Mouse (Mus musculus) kidney, postnatal 14 days (tissue): ENCODE results near the gene Pmvk.
"Not testable (repeated sequence)": the region's sequence is repeated elsewhere in the genome, so short reads cannot be mapped to it uniquely, and the experiment has no call there.

Experiments
- DNase-seq: peaks from one replicate; pipeline ENCODE4 v3.0.0; 2022; ENCODE audit warnings: mixed read lengths

Gene Pmvk

GRCm38 (mm10) chr3:89454401-89455177 is at the start of gene Pmvk:
Gene Pmvk, plus strand, starts transcription at chr3:89454541.
- DNase-seq: no peak

GRCm38 (mm10) chr3:89406887-89407286 is 47.5 kb upstream of the Pmvk start:
- DNase-seq: no peak

GRCm38 (mm10) chr3:89408448-89408847 is 45.9 kb upstream of the Pmvk start:
- no peak for DNase-seq

DNA sequence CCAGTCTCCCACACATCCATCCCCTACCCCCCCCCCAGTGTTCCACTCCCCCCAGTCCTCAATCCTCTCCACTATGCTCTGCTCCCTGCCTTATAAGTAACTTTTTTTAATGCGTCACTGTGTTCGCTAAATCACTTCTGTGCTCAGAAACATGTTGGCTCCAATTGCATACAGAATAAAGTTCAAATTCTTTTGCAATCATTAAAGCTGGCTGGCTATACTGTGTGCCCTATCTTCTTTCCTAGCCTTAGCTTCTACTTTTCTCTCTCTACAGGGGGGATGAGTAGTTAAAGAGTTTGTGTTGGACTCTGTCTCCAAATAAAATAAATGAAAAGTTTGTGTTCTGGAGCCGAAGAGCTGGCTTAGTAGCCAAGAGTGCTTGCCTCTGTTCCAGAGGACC is 44.6 kb upstream of the Pmvk start:
- DNase-seq: no peak

DNA sequence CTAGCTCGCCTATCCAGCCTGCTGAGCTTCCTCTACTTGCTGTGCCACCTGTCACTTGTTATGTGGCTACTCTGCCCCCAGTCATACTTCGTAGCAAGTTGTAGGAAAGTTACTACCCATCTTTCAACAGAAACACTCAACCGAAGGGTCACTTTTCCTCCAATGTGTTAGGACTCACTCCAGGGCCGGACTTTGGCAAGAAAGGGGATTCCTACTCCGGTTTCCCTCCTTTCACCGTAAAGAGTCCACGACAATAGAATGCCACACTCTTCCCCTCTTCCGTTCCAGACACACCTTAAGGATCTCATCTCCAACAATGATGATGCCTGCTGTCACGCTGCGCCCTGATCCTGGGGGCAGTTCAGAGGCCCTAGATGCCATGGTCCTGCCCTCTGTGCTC is 43.5 kb upstream of the Pmvk start:
- no peak for DNase-seq

DNA sequence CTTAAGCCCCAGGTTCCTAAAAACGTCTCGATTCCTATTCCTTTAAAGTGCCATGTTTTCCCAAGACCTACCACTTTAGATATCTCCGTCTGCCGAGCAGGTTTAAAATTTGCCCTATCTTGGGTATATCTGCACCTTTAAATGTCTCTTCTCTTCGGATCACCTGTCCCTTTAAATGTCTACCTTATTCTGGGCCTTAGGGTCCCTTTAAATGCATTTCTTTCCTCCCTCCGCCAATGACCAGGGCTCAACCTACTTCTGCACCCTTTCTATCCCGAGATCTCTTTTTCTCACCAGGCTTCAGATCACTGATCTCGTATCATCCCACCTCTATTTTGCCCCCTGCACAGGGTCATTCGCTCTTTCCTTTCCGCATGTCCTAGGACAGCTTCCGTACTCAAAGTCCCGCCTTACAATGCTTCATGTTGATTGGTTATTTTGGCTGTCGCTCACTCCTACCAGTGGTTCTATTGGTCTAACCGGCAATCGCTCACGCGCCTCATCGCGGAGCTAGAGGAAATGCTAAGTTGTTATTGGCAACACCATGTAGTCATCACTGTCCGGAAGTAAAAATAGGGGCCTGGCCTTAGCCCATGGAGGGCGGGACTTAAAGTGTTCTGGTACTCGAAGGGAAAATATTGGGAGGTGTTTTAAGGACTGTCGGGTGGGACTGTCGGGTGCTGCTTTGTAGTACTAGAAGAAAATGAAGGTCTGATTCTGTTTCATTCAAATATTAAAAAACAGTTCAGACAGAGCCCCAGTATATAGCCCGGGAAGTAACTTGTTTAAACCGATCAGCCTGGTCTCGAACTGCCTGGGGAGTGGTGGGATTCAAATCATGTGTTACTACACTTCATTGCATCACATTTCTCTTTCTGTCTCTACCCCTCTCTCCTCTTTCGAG is 42.6 kb upstream of the Pmvk start, which contains the start of gene Flad1:
Gene Flad1 (minus strand): TSS at position 381 of the 904 bp plus-strand sequence.
- DNase-seq: peak; percentile 100

- no peak for DNase-seq
These were observed 38.2 kb upstream of the Pmvk start for GRCm38 (mm10) chr3:89416158-89416557.

- no peak for DNase-seq
These were observed 37.2 kb upstream of the Pmvk start for GRCm38 (mm10) chr3:89417131-89417530.

GRCm38 (mm10) chr3:89417840-89418169 is 36.5 kb upstream of the Pmvk start:
- no peak for DNase-seq

- peak; percentile 98 for DNase-seq
These were observed 36.0 kb upstream of the Pmvk start, which contains the start of the genes Cks1b and Shc1 for GRCm38 (mm10) chr3:89418170-89418860. Gene Cks1b, minus strand, starts transcription at chr3:89418383. Gene Shc1, plus strand, starts transcription at chr3:89418443.

DNA sequence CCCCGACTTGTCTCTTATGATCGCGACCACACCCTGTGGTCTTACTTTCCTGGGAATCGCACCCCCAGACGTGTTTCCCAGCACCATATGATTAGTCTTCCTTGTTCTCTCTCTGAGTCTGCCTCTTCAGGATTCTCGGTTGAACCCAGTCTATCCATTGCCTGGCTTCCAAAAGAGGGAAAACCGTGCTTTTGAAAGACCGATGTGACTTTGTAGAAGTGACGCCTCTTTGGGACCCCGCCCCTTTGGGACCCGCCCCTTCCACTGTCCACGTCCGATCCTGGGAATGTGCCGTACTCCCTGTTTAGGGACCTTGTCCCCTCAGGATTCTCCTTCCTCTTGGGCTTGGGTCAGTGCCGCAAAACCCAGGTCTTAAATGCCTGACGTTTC is 35.5 kb upstream of the Pmvk start:
- DNase-seq: peak; percentile 92

DNA sequence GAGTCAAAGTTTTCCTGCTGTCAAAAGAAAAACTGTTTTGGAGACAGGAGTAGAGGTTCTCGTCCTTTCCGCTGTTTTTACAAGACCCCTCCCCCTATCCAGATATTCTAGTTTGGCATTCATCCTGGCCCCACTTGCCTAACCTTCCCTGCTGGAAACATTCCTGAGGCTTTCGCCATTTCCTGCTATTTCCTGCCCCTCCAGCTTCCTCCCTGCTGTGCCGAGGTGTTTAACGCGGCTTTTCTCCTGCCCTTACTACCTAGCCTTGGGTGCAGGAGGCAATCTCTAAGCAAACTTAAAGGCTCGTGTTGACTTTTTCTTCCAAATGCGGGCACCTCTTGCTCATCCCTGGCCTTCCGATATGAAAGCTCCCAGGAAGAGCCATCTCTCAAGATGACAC is 34.8 kb upstream of the Pmvk start:
- DNase-seq: peak; percentile 83

GRCm38 (mm10) chr3:89419981-89420380 is 34.4 kb upstream of the Pmvk start:
- DNase-seq: no peak

DNA sequence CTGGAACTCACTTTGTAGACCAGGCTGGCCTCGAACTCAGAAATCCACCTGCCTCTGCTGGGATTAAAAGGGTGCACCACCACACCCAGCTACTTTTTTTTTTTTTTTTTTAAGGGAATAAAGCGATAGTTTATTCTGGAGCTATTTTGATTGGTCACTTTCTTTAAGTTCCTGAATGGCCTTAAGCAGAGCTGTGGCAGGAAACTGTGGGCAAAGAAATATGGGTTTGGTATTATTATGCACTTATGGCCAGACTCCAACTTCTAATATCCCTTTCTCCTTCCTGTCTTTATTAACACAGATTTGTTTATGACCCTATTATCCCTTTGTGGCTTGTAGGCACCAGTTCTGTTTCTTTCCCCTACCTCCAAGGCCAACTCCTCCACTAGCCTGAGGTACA is 33.9 kb upstream of the Pmvk start:
- no peak for DNase-seq

DNA sequence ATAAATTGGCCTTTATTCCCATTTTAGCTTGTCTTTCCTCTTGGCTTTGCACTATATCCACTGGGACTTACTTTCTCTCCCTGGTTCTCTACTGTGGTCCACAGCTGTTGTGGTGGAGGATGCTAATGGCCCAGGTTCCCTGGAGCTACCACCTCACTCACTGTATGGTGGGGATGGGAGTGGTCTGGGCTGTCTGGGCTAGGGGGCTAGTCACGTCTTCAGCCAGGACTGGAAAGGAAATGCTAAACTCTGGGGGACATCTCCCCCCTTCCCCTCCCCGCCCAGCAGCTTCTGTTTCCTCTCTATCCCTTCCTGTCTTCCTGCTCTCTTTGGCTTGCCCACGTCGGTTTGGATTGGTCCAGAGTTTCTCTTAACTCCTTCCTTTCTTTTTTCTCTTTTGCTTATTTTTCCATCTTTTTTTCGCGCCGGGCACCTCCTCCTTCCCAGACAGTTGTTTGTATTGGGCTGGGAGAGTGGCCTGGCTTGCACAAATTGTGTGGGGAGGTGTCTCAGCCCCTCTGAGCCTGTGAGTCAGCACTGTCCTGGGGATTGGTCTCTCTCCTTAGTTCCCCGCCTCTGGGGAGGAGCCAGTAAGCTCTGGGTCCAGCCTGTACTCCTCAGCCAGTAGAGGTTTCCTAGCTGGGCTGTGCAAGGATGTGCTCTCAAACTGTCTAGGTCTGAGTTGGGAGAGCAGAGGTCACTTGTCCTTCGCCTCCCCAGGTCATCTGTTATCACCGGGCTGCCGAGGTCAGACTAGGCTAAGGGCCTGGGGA is 33.2 kb upstream of the Pmvk start:
- DNase-seq: peak; percentile 88

DNA sequence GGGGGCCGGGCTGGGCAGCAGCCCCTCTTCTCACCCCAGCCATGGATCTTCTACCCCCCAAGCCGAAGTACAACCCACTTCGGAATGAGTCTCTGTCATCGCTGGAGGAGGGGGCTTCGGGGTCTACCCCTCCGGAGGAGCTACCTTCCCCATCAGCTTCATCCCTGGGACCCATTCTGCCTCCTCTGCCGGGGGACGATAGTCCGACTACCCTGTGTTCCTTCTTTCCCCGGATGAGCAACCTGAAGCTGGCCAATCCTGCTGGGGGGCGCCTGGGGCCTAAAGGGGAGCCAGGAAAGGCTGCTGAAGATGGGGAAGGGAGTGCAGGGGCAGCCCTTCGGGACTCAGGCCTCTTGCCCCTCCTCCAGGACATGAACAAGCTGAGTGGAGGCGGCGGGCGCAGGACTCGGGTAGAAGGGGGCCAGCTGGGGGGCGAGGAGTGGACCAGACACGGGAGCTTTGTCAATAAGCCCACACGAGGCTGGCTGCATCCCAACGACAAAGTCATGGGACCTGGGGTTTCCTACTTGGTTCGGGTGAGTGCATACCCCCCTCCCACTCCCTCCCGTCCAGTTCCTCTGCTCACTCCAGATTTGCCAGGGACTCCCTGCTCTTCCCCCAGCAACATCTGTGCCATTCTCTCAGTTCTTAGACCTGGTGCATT is 32.4 kb upstream of the Pmvk start:
- DNase-seq: peak; percentile 40

DNA sequence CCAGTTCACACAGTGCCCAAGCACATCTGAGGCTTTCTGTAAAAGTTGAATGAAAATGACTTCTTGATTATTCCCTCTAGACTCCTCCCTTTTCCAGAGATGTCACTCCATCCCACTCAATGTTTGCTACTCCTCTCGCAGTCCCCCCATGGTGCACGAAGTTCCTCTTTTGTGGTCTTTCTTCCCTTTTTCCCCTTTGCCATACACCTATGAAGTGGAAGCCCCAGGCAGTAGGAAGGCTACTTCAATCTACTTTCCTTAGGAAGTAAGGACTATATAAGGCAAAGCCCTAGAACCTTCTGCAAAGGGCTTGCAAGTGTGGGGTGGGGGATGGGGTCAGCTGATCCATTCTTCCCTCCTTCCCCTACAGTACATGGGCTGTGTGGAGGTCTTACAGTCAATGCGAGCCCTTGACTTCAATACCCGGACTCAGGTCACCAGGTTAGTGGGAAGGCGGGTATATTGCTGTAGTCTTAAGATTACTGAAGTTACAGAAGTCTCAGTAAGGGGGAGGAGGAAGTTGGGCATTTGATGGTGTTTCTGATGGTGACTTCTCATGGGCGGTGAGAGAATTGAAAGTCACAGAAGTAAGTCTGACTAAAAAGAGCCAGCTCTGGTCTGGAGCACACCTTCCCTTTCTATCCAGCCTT is 31.7 kb upstream of the Pmvk start:
- no peak for DNase-seq

DNA sequence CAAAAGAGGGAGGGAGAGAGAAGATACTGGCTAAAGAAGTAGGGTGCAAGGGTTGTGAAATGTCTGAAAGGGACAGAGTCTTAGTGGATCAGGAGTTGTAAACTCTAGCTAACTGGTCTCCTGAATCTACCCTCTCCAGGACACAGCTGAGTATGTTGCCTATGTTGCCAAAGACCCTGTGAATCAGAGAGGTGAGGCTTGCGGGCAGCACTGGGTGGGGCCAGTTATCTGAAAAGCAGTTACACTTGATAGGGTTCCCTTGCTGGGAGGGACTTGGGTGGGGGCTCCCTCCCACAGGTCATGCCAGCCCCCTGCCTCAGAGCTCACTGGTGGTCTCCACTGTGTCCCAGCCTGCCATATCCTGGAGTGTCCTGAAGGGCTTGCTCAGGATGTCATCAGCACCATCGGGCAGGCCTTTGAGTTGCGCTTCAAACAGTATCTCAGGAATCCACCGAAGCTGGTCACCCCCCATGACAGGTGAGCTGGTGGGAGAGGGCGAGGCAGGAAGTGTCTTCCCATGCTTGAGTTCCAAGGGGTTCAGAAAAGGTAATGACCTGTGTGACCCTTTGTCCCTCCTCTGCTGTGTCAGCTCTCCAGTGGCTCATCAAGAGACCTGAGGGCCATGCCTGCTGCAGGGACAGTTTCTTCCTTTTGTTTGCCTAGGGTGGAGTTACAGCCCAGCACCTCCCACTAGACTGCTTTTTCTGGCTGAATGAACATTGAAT is 29.8 kb upstream of the Pmvk start:
- DNase-seq: no peak

DNA sequence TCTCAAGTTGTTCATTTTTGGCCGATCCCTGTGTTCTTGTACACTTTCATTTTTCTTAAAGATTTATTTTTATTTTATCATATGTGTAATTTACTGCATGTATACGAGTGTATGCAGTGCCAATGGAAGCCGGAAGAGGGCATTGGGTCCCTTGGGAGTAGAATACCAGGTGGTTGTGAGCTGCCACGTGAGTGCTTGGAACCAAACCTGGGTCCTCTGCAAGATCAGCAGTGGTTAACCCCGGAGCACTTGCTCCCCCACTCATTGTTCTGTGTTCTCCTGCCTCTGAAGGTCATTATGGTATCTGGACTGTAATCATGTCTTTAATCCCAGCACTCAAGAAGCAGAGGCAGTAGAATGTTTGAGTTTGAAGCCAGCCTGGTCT is 29.2 kb upstream of the Pmvk start:
- DNase-seq: no peak

DNA sequence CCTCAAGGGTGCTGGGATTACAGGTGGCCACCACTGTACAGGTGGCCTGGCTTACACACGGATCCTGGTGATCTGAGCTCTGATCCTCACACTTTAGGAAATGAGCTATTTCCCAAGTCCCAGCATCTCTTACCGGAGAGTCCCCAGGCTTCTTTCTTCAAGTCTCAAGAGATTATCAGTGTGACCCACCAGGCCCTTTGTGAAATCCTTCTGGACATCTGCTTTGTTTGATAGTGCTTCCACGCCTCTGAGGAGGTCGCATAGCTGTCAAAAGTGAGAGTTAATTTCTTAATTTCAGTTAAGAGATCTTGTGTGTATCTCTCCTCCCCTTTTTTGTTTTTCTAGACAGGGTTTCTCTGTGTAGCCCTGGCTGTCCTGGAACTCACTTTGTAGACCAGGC is 28.5 kb upstream of the Pmvk start:
- no peak for DNase-seq

DNA sequence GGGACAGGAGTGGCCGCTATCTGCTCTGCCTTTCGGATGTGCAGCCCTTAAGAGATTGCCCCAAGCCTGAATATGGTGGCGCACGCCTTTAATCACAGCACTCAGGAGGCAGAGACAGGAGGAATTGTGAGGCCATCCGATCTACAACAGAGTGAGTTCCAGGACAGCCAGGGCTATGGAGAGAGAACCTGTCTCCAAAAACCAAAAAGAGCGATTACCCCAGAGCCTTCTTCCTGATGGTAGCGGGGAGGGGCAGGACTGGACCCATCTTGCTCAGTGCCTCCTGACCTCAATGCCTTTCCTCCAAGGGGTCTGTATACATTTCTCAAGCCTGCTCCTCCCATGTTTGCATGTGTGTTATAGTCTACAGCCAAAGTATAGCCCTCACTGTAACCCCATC is 25.3 kb upstream of the Pmvk start:
- not testable (repeated sequence) for DNase-seq
